Mouse (Mus musculus) embryonic facial prominence, embryonic 12.5 days (tissue): Measurements from ENCODE around the gene Ptpn3. TPM values are rescaled to one million over a fixed set of nuclear protein-coding genes. Genes with fewer than 3 reads are reported as not detected.

ENCODE experiments used
- ATAC-seq: fragments of 200-750 bp; cut with Nextera tagmentation; 2 replicates; pipeline ENCODE4 v1.8.0; 2017; ENCODE audit not compliant: insufficient number of reproducible peaks, insufficient read depth, low FRiP score, low TSS enrichment
- H3K27ac ChIP-seq: fragments of 300-500 bp; sonication (generic); 2 replicates; pipeline ENCODE4 v1.5.1; 2016; ENCODE audit warnings: mild to moderate bottlenecking
- H3K27me3 ChIP-seq: fragments of 300-500 bp; sonication (generic); 2 replicates; pipeline ENCODE4 v1.6.1; 2016; ENCODE audit warnings: mild to moderate bottlenecking, moderate library complexity
- H3K36me3 ChIP-seq: fragments of 300-500 bp; sonication (generic); 2 replicates; pipeline ENCODE4 v1.6.1; 2016; ENCODE audit warnings: mild to moderate bottlenecking
- H3K4me1 ChIP-seq: fragments of 300-500 bp; sonication (generic); 2 replicates; pipeline ENCODE4 v1.6.1; 2016
- H3K4me2 ChIP-seq: fragments of 300-500 bp; sonication (generic); replicated peaks from 2 replicates; pipeline ENCODE4 v1.6.1; 2016; ENCODE audit warnings: mild to moderate bottlenecking, moderate library complexity
- H3K4me3 ChIP-seq: fragments of 300-500 bp; sonication (generic); 2 replicates; pipeline ENCODE4 v1.5.1; 2016; ENCODE audit warnings: mild to moderate bottlenecking
- H3K9ac ChIP-seq: fragments of 300-500 bp; sonication (generic); 2 replicates; pipeline ENCODE4 v1.6.1; 2016; ENCODE audit warnings: mild to moderate bottlenecking, moderate library complexity
- H3K9me3 ChIP-seq: fragments of 300-500 bp; sonication (generic); 2 replicates; pipeline ENCODE4 v1.6.1; 2016; ENCODE audit warnings: mild to moderate bottlenecking, moderate library complexity
- WGBS: fragments of 180-500 bp; shearing (Covaris S2); methylation state at CpG from one replicate; pipeline ENCODE4 v1.1.7; 2016; 5-methylcytosine and 5-hydroxymethylcytosine counted together
- polyA plus RNA-seq: library from polyadenylated mRNA; unstranded; fragments of >200 nt; fragmentation: Nextera tagmentation; extraction: Ambion mirVana; gene quantifications from 2 replicates; pipeline ENCODE4 v1.2.1, GENCODE M21; 2016

The Ptpn3 gene
- polyA plus RNA-seq, 1 experiment from 2014 or later = 3.7 TPM

DNA sequence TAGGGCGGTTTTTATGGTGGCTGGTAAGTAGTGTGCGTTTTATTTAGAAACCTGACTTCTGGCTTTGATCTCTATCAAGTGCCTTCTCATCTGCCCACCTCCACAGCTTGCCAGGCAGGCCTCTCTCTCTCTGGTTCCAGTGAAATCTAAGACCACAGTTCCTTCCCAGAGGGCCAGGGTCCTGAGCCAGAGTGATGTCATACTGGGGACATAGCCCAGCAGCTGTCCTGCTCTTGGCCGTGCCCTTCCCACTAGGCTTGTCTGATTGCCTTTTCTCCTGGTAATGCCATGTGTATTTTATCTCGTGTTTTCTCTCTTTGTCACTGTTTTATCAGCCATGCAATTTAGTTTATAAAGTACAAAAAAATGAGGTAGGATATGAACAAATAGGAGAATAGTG, 118.1 kb downstream of the Ptpn3 start:
- whole genome bisulfite sequencing = 71% methylated on average over 4 of the region's 4 CpGs
- no peak overlapping the region for H3K27ac ChIP-seq
- no peak for ATAC-seq
- H3K9ac ChIP-seq = no peak overlapping the region
- no peaks in the 10 kb centered on the region for H3K36me3 ChIP-seq
- no peak overlapping the region for H3K4me2 ChIP-seq
- no peaks in the 10 kb centered on the region for H3K9me3 ChIP-seq
- H3K4me1 ChIP-seq = peaks cover 8% of the 10 kb centered on the region; the same call in 1 of the 2 replicates
- no peak overlapping the region for H3K4me3 ChIP-seq
- H3K27me3 ChIP-seq = no peaks in the 10 kb centered on the region

- no peaks in the 10 kb centered on the region for H3K36me3 ChIP-seq
- no peak overlapping the region for H3K9ac ChIP-seq
- no peaks in the 10 kb centered on the region for H3K9me3 ChIP-seq
- no peak overlapping the region for H3K4me3 ChIP-seq
- H3K27ac ChIP-seq = no peak overlapping the region
- no peaks in the 10 kb centered on the region for H3K27me3 ChIP-seq
- no peak overlapping the region for H3K4me2 ChIP-seq
- no peak for ATAC-seq
- WGBS = 70% methylated on average over 1 of the region's 1 CpGs
- peaks cover 8% of the 10 kb centered on the region; the same call in 1 of the 2 replicates for H3K4me1 ChIP-seq
These were observed 120.1 kb downstream of the Ptpn3 start for GRCm38 (mm10) chr4:57181538-57181937.

DNA sequence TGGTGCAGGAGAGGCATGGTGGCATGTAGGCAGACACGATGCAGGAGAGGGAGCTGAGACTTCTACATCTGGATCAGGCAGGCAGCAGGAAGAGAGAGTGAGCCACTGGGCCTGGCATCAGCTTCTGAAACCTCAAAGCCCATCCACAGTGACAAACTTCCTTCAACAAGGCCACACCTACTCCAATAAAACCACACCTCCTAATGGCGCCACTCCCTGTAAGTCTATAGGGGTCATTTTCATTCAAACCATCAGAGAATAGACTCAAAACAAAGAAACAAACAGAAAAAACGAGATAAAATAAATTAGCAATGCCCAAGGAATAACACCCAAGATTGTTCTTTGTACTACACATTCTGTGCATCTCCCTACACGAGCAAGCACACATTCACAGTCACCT, 122.8 kb downstream of the Ptpn3 start:
- no peaks in the 10 kb centered on the region for H3K36me3 ChIP-seq
- H3K27ac ChIP-seq = no peak overlapping the region
- no peak for ATAC-seq
- peaks cover 10% of the 10 kb centered on the region; the same call in 1 of the 2 replicates for H3K4me1 ChIP-seq
- 82% methylated on average over 4 of the region's 4 CpGs for WGBS
- no peaks in the 10 kb centered on the region for H3K27me3 ChIP-seq
- no peak overlapping the region for H3K9ac ChIP-seq
- H3K4me2 ChIP-seq = no peak overlapping the region
- H3K9me3 ChIP-seq = no peaks in the 10 kb centered on the region
- no peak overlapping the region for H3K4me3 ChIP-seq

GRCm38 (mm10) chr4:57175329-57175728, 126.3 kb downstream of the Ptpn3 start:
- 29% methylated on average over 10 of the region's 10 CpGs for WGBS
- Histone ChIP-seq H3K4me1 (peaks cover 10% of the 10 kb centered on the region; the same call in 1 of the 2 replicates), H3K27me3 (no peaks in the 10 kb centered on the region), H3K9ac (no peak overlapping the region), H3K36me3 (no peaks in the 10 kb centered on the region), H3K9me3 (no peaks in the 10 kb centered on the region), H3K4me2 (no peak overlapping the region), H3K27ac (no peak overlapping the region), H3K4me3 (no peak overlapping the region)
- no peak for ATAC-seq

- Histone ChIP-seq H3K36me3 (no peaks in the 10 kb centered on the region), H3K4me3 (no peak overlapping the region), H3K9ac (no peak overlapping the region), H3K27me3 (no peaks in the 10 kb centered on the region), H3K27ac (no peak overlapping the region), H3K4me1 (peaks cover 10% of the 10 kb centered on the region; the same call in 1 of the 2 replicates), H3K9me3 (no peaks in the 10 kb centered on the region), H3K4me2 (no peak overlapping the region)
- no peak for ATAC-seq
- 54% methylated on average over 8 of the region's 8 CpGs for WGBS
These were observed 128.8 kb downstream of the Ptpn3 start for GRCm38 (mm10) chr4:57172861-57173260.

- H3K9ac ChIP-seq = no peak overlapping the region
- WGBS = 74% methylated on average over 5 of the region's 5 CpGs
- no peaks in the 10 kb centered on the region for H3K36me3 ChIP-seq
- no peak for ATAC-seq
- H3K4me2 ChIP-seq = no peak overlapping the region
- no peak overlapping the region for H3K27ac ChIP-seq
- H3K27me3 ChIP-seq = no peaks in the 10 kb centered on the region
- H3K9me3 ChIP-seq = no peaks in the 10 kb centered on the region
- no peak overlapping the region for H3K4me3 ChIP-seq
- H3K4me1 ChIP-seq = peaks cover 10% of the 10 kb centered on the region; the same call in 1 of the 2 replicates
These were observed 129.8 kb downstream of the Ptpn3 start for GRCm38 (mm10) chr4:57171817-57172216.

DNA sequence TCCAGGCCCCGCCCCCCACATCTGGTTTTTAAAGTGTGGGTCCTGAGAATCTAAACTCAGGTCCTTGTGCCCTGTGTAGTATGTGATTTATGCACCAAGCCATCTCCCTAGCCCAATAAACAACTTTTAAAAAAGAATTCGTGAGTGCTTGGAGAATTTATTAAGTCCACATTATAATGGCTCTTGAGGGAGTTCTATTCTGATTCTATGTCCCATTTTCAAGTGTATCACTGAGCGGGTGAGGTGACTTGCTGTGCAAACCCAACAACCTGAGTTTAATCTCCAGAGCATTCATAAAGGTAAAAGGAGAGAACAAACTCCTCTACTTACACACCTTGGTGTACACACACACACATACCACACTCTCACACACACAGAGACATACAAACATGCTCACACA, 133.0 kb downstream of the Ptpn3 start:
- Histone ChIP-seq H3K4me3 (no peak overlapping the region), H3K9ac (no peak overlapping the region), H3K36me3 (no peaks in the 10 kb centered on the region), H3K27ac (no peak overlapping the region), H3K9me3 (no peaks in the 10 kb centered on the region), H3K4me2 (no peak overlapping the region), H3K4me1 (no peaks in the 10 kb centered on the region), H3K27me3 (no peaks in the 10 kb centered on the region)
- 79% methylated on average over 3 of the region's 3 CpGs for WGBS
- no peak for ATAC-seq

GRCm38 (mm10) chr4:57168277-57168676, 133.4 kb downstream of the Ptpn3 start:
- no peaks in the 10 kb centered on the region for H3K9me3 ChIP-seq
- 0 out of 2 replicates have a peak overlapping the region, but pooled peaks have one; percentile 27 for H3K9ac ChIP-seq
- ATAC-seq = no peak
- H3K27ac ChIP-seq = no peak overlapping the region
- 81% methylated on average over 1 of the region's 1 CpGs for WGBS
- no peaks in the 10 kb centered on the region for H3K4me1 ChIP-seq
- no peak overlapping the region for H3K4me3 ChIP-seq
- no peak overlapping the region for H3K4me2 ChIP-seq
- H3K36me3 ChIP-seq = no peaks in the 10 kb centered on the region
- H3K27me3 ChIP-seq = no peaks in the 10 kb centered on the region

GRCm38 (mm10) chr4:57166922-57167870, 134.4 kb downstream of the Ptpn3 start:
- Histone ChIP-seq H3K27ac (no peak overlapping the region), H3K36me3 (no peaks in the 10 kb centered on the region), H3K9ac (no peak overlapping the region), H3K9me3 (no peaks in the 10 kb centered on the region), H3K27me3 (no peaks in the 10 kb centered on the region), H3K4me2 (no peak overlapping the region), H3K4me3 (no peak overlapping the region), H3K4me1 (peaks cover 3% of the 10 kb centered on the region; the same call in 1 of the 2 replicates)
- no peak for ATAC-seq
- 48% methylated on average over 12 of the region's 12 CpGs for whole genome bisulfite sequencing

DNA sequence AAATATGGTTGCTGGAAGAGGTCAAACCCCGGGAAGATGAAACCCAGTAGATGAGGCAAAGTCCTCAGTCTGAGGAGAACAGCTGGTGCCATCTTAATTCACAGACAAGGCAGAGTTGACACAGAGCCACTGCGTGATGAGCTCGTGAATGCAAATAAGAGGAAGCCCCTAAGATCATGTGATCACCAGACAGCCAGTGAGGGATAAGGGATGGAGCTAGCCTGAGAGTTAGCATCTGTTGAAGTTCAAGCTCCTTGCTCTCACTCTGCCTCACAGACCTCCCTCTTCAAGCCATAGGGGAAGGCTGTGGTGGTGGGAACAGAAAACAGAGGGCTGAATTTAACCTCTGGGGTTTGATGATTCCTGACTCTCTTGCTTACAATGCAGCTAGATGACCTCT, 136.0 kb downstream of the Ptpn3 start:
- no peak overlapping the region for H3K4me2 ChIP-seq
- no peak overlapping the region for H3K27ac ChIP-seq
- H3K4me3 ChIP-seq = no peak overlapping the region
- H3K27me3 ChIP-seq = no peaks in the 10 kb centered on the region
- H3K9ac ChIP-seq = no peak overlapping the region
- H3K9me3 ChIP-seq = no peaks in the 10 kb centered on the region
- 55% methylated on average over 3 of the region's 3 CpGs for WGBS
- H3K4me1 ChIP-seq = peaks cover 3% of the 10 kb centered on the region; the same call in 1 of the 2 replicates
- H3K36me3 ChIP-seq = no peaks in the 10 kb centered on the region
- no peak for ATAC-seq

GRCm38 (mm10) chr4:57164578-57165210, 136.9 kb downstream of the Ptpn3 start:
- Histone ChIP-seq H3K9ac (no peak overlapping the region), H3K27ac (no peak overlapping the region), H3K36me3 (no peaks in the 10 kb centered on the region), H3K4me3 (no peak overlapping the region), H3K4me1 (peaks cover 3% of the 10 kb centered on the region; the same call in 1 of the 2 replicates), H3K4me2 (no peak overlapping the region), H3K9me3 (no peaks in the 10 kb centered on the region), H3K27me3 (no peaks in the 10 kb centered on the region)
- no peak for ATAC-seq
- WGBS = 86% methylated on average over 9 of the region's 9 CpGs
